20 mouse cellular contexts compared by ENCODE assay signal in the genomic region with DNA sequence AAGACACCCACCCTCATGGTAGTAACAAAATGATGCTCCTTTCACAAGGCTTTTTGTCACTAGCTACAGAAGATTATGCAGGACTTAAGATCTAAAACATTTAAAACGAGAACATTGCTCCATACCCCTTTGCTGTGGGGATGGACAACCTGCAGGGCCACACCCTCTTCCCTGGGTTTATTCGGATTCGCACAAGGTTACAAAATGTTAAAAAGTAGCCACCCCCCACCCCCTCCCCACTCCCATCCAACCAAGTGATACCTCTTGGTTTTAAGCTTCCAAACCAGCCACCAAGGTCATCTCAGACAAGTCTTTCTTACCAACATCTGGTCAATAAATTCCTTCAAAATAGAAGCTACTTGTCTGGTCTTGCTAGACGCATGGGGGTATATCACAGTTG. TPM values are rescaled to one million over a fixed set of nuclear protein-coding genes. Genes with fewer than 3 reads are reported as not detected.
DNase-seq lines count a peak whose midpoint lies in the region; ATAC-seq and TF ChIP-seq lines count a peak whose summit lies in the region.
"Had no signal": no experiment of that assay in that cellular context is flagged by ENCODE, and none has a peak within 500 bp of the region (broad histone marks: within the 10 kb centered on the region; RNA-seq: fewer than 3 reads in every experiment).

No protein-coding gene starts in this region.

- TF ChIP-seq EP300 in ES-Bruce4 (IDR thresholded peaks at IDR 0.05; ENCODE audit: insufficient read depth, low read depth, low read length) = no peak

- TF ChIP-seq POLR2A in ES-Bruce4 (IDR thresholded peaks at IDR 0.05; ENCODE audit: insufficient read depth, low read length) = no peak

- H3K27ac ChIP-seq in ES-Bruce4 (ENCODE audit: insufficient read depth, low read length) = peak overlapping the region; percentile 39
- peak overlapping the region; percentile 75; the same call in 1 of the 2 replicates for H3K27ac ChIP-seq in ES-E14 (ENCODE audit: insufficient read depth, low read depth, low read length, poor library complexity, severe bottlenecking)
- no peak overlapping the region for H3K27ac ChIP-seq in hindbrain, embryonic 14.5 days
- H3K27ac ChIP-seq: embryonic facial prominence, embryonic 10.5 days; embryonic facial prominence, embryonic 12.5 days had no signal

- no peak for DNase-seq in ES-E14 (ENCODE audit: low read depth, low spot score)
- DNase-seq in ZHBTc4 (ENCODE audit: low read depth, low spot score) = peak; percentile 67
- no peak for DNase-seq in adrenal gland, adult (ENCODE audit: inconsistent age in 2 of 2, low spot score in 1 of 2)
- DNase-seq in thymus, postnatal 25 days = no peak
- no peak for DNase-seq in hindbrain, embryonic 14.5 days (ENCODE audit: low spot score)
- DNase-seq: adrenal gland, adult 8-10 months; adrenal gland, postnatal 14 days; adrenal gland, postnatal 36 days; cerebellum, adult 11-12 months; cerebellum, adult 2 months; cerebellum, adult 9-10 months; cerebellum, postnatal 10 days; cerebellum, postnatal 25 days had no signal

- H3K4me2 ChIP-seq in hindbrain, embryonic 14.5 days (replicated peaks) = no peak overlapping the region
- H3K4me2 ChIP-seq: embryonic facial prominence, embryonic 12.5 days had no signal

- in situ Hi-C loops in ES-E14 (cut with MboI; ENCODE audit: low sequenced_read_pairs in 2 of 2, unreplicated experiment in 2 of 2) = no loop called here

- 88% methylated on average over 4 of the region's 4 CpGs for WGBS in hindbrain, embryonic 14.5 days

- H3K36me3 ChIP-seq in E14TG2a.4 (ENCODE audit: insufficient read depth, low read length) = peaks cover 30% of the 10 kb centered on the region
- peaks cover 7% of the 10 kb centered on the region; the same call in 1 of the 2 replicates for H3K36me3 ChIP-seq in ES-Bruce4 (ENCODE audit: control insufficient read depth, insufficient read depth, low read length, poor library complexity, severe bottlenecking)
- peaks cover 3% of the 10 kb centered on the region; the same call in 1 of the 2 replicates for H3K36me3 ChIP-seq in ES-E14 (ENCODE audit: control insufficient read depth, insufficient read depth, low read length, poor library complexity, severe bottlenecking)
- no peaks in the 10 kb centered on the region for H3K36me3 ChIP-seq in hindbrain, embryonic 14.5 days (replicated peaks; ENCODE audit: control insufficient read depth, insufficient read depth)
- H3K36me3 ChIP-seq: embryonic facial prominence, embryonic 10.5 days; embryonic facial prominence, embryonic 12.5 days had no signal

- H3K9ac ChIP-seq in ES-Bruce4 (ENCODE audit: low read depth, poor library complexity, severe bottlenecking) = no peak overlapping the region
- peak overlapping the region; percentile 46; the same call in 1 of the 2 replicates for H3K9ac ChIP-seq in ES-E14 (ENCODE audit: insufficient read depth, low read depth, low read length, poor library complexity, severe bottlenecking)
- H3K9ac ChIP-seq in hindbrain, embryonic 14.5 days = no peak overlapping the region
- H3K9ac ChIP-seq: embryonic facial prominence, embryonic 12.5 days had no signal

- H3K4me3 ChIP-seq in E14TG2a.4 (replicated peaks; ENCODE audit: low read length) = peak overlapping the region; percentile 29; the same call in 1 of the 2 replicates
- no peak overlapping the region for H3K4me3 ChIP-seq in ES-Bruce4 (ENCODE audit: low read depth, low read length)
- H3K4me3 ChIP-seq in ES-E14 (ENCODE audit: insufficient read depth in 1 of 2, low read depth in 1 of 2, low read length in 2 of 2, poor library complexity in 1 of 2, severe bottlenecking in 1 of 2) = peak overlapping the region; percentile 8 to 38; a peak in 3 of 4 replicates
- H3K4me3 ChIP-seq in hindbrain, embryonic 14.5 days (replicated peaks; ENCODE audit: low read length) = no peak overlapping the region
- H3K4me3 ChIP-seq: embryonic facial prominence, embryonic 10.5 days; embryonic facial prominence, embryonic 12.5 days had no signal

- peaks cover 18% of the 10 kb centered on the region for H3K9me3 ChIP-seq in E14TG2a.4 (ENCODE audit: low read length)
- peaks cover 11% of the 10 kb centered on the region for H3K9me3 ChIP-seq in ES-Bruce4 (replicated peaks; ENCODE audit: control insufficient read depth, insufficient read depth, low read length, poor library complexity, severe bottlenecking)
- H3K9me3 ChIP-seq in ES-E14 (ENCODE audit: control insufficient read depth, insufficient read depth, low read depth, low read length) = no peaks in the 10 kb centered on the region
- no peaks in the 10 kb centered on the region for H3K9me3 ChIP-seq in hindbrain, embryonic 14.5 days (ENCODE audit: control insufficient read depth, low read length)
- H3K9me3 ChIP-seq: embryonic facial prominence, embryonic 12.5 days had no signal

- ATAC-seq in hindbrain, embryonic 14.5 days (ENCODE audit: low FRiP score) = no peak
- ATAC-seq: forebrain, embryonic 14.5 days; forebrain, embryonic 16.5 days had no signal

- H3K4me1 ChIP-seq in E14TG2a.4 (replicated peaks; ENCODE audit: low read depth, low read length) = peaks cover 76% of the 10 kb centered on the region
- no peaks in the 10 kb centered on the region for H3K4me1 ChIP-seq in ES-Bruce4 (ENCODE audit: control insufficient read depth, insufficient read depth, low read length)
- peaks cover 0 to 6% of the 10 kb centered on the region in 2 experiments; a peak in 2 of 4 replicates for H3K4me1 ChIP-seq in ES-E14 (ENCODE audit: control insufficient read depth in 2 of 2, insufficient read depth in 2 of 2, low read length in 2 of 2, poor library complexity in 1 of 2)
- no peaks in the 10 kb centered on the region for H3K4me1 ChIP-seq in hindbrain, embryonic 14.5 days (replicated peaks; ENCODE audit: control insufficient read depth, insufficient read depth, low read length)
- H3K4me1 ChIP-seq: embryonic facial prominence, embryonic 12.5 days had no signal

- TF ChIP-seq CTCF in E14TG2a.4 (conservative IDR thresholded peaks at IDR 0.05; ENCODE audit: low read length) (no peak), ES-Bruce4 (IDR thresholded peaks at IDR 0.05; ENCODE audit: low read depth, low read length) (no peak)

- H3K27me3 ChIP-seq in E14TG2a.4 (ENCODE audit: insufficient read depth, low read length) (no peaks in the 10 kb centered on the region), ES-Bruce4 (ENCODE audit: control insufficient read depth, insufficient read depth, low read length, poor library complexity, severe bottlenecking) (no peaks in the 10 kb centered on the region)
- H3K27me3 ChIP-seq in hindbrain, embryonic 14.5 days (ENCODE audit: control insufficient read depth, insufficient read depth, low read length) = no peaks in the 10 kb centered on the region
- H3K27me3 ChIP-seq: embryonic facial prominence, embryonic 12.5 days had no signal

TF ChIP-seq in ES-E14, 5 proteins besides CTCF, POLR2A, EP300 and RAD21:
- TF ChIP-seq ZNF384 (IDR thresholded peaks at IDR 0.05; ENCODE audit: low read depth, low read length) (no peak), CHD2 (IDR thresholded peaks at IDR 0.05; ENCODE audit: low read depth, low read length) (no peak), HCFC1 (IDR thresholded peaks at IDR 0.05; ENCODE audit: borderline replicate concordance, insufficient read depth, low read length) (no peak), MAFK (IDR thresholded peaks at IDR 0.05; ENCODE audit: insufficient read depth, low read depth, low read length) (no peak)

RNA-seq across cellular contexts. Expression of a gene that starts 11.9 kb away (rescaled TPM):
- polyA plus RNA-seq in ES-Bruce4 (2011; ENCODE audit: insufficient read depth, insufficient read length, low read depth, missing spikeins) = 7.9 and 11.2 TPM in 2 replicates
- 24.5 and 32.5 TPM in 2 replicates for total RNA-seq in ES-E14 (2012; rRNA removed)
- polyA plus RNA-seq in hindbrain, embryonic 14.5 days (2014; fragmentation: Nextera tagmentation; extraction: Ambion mirVana) = 0.29 and 0.68 TPM in 2 replicates
- total RNA-seq: MEL had no signal

RNA-seq across cellular contexts. Expression of a gene that starts 25.7 kb away (rescaled TPM):
- 79.8 and 87.9 TPM in 2 replicates for polyA plus RNA-seq in ES-Bruce4 (2011; ENCODE audit: insufficient read depth, insufficient read length, low read depth, missing spikeins)
- total RNA-seq in ES-E14 (2012; rRNA removed) = 51.4 and 59.1 TPM in 2 replicates
- polyA plus RNA-seq in hindbrain, embryonic 14.5 days (2014; fragmentation: Nextera tagmentation; extraction: Ambion mirVana) = 52.2 and 54.2 TPM in 2 replicates

RNA-seq across cellular contexts. Expression of a gene that starts 36.2 kb away (rescaled TPM):
- 10.8 and 14.3 TPM in 2 replicates for polyA plus RNA-seq in ES-Bruce4 (2011; ENCODE audit: insufficient read depth, insufficient read length, low read depth, missing spikeins)
- 26.9 and 28.8 TPM in 2 replicates for total RNA-seq in ES-E14 (2012; rRNA removed)
- polyA plus RNA-seq in hindbrain, embryonic 14.5 days (2014; fragmentation: Nextera tagmentation; extraction: Ambion mirVana) = 50.5 and 52.1 TPM in 2 replicates

Comparison
In these comparisons a context has a peak if more than half of its experiments do, and no peak if none do; other contexts are left out.
1. H3K4me3 ChIP-seq: peak in E14TG2a.4 (single experiment) and ES-E14 (2 of 2); none in ES-Bruce4 (single experiment) and hindbrain, embryonic 14.5 days (single experiment).